Mouse (Mus musculus): Measurements from ENCODE around the gene Tmem141. TPM values are rescaled to one million over a fixed set of nuclear protein-coding genes. Genes with fewer than 3 reads are reported as not detected.

The Tmem141 gene
- total RNA-seq, 2 experiments from 2014 or later = 37.1 to 39.5 TPM

DNA sequence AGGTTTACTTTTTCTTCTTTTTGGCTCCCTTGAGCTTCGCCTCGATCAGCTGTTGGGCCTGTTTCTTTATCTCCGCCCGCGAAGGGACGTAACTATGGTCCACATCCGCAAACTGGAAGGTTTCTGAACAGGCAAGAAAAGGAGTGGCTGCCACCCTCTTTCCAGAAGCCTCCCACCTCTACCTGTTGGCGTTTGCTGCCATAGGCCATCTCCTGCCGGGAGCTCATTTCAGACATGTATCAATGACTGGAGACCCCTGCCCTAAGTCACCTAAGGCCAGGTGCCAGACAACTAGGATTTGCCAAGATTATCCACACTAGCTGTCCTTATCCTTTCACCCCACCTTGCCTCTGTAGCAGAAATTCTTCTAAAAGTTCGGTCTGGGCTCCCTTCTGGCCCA, 13.1 kb downstream of the Tmem141 start:
- no peak for DNase-seq (ENCODE audit: low spot score in 2 of 2)

DNA sequence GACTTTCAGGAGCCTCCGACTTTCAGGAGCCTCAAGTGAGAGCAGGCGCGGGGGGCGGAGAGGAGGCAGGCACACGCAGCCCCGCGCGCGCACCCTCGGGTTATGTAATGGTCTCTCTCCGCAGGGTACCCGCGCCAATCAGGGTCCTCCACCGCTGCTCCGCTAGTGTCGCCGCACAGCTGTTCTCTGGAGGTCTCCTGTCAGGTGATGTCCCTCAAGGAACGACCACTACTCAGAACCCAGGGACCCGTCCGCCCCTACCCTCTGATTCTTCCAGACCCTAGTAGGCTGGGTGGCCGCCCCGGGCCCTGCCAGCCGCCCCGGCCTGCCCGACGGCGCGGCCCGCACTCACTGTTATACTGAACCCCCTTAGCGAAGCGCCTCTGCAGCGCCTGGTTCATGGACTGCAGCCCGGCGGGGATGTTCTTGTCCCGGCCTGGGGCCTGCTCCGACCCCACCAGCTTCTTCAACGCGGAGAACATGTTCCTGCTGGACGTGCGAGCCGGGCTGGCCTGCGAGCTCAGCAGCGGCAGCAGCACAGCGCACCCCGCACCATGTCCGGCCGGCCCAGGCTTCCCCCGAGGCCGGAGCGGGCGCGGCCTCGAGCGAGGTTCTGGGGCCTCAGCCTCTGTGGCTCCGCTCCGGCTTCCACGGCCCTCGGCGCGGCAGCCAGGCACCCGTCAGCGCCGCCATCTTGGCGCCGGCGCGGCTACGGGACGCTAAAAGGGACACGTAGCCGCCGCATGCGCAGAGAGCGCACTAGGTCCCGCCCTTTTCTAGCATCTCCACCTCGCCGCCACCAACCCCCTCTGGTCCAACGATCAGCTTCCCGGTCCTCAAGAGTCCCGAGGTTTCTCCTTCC, 13.8 kb downstream of the Tmem141 start, which contains the start of gene Rabl6:
Rabl6 (minus strand) TSS at position 761 of the 862 bp plus-strand sequence.
- peak; percentile 68 to 78 for DNase-seq (ENCODE audit: low spot score in 2 of 2)

DNA sequence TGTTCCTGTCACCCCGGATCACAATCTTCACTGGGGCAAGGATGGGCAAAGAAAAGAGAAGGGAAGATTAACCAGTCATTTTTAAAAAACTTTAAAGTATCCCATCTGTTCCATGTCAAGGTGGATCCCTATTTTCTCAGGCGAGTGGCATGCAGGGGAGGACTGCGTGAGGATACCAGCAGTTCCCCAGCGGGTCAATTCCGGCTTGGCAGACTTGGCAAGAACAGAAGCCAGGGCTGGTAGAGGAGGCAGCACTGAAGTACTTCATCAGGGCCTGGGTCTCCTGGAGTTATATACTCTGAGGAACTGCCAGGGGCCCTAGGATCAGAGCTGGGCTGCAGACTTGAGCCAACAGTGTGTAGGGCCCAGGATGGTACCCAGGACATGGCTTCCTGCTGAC, 19.3 kb downstream of the Tmem141 start:
- no peak for DNase-seq (ENCODE audit: low spot score in 2 of 2)

- DNase-seq (ENCODE audit: low spot score in 2 of 2) = no peak
Measured at GRCm38 (mm10) chr2:25600037-25600436, 21.8 kb downstream of the Tmem141 start.

- DNase-seq (ENCODE audit: low spot score in 2 of 2) = no peak
Measured at GRCm38 (mm10) chr2:25598749-25599148, 23.1 kb downstream of the Tmem141 start.

DNA sequence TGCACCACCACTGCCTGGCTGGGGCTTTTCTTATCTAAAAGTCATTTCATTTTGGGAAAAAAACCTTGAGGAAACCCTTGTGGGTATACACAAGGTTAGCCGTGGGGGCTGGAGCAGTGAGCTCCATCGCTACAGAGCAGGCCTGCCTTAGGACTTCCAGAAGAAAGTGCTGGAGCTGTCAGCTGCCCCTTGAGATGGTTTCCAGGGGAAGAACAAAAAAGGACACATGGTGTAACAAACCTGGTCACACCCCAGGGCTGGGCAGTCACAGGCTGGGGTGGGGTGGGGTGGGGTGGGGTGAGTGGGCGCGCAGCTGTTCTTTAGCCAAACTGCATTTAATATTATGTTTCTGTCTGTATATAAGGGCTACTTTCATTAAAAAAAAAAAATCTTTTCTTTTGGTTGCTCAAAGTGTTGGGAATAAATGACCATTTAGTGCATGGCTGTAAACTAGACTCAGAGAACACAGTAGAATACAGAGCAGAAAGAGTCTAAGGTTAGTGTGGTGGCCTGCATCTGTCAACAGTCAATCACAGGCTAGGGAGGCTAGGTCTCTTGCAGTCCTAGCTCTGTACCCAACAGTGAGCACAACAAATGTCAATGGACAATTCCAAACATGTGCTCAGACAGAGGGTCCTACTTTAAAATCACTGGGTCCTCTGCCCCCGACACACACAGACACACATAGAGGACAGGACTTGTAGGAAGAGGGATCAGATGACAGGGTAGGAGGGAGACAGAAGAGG, 24.9 kb downstream of the Tmem141 start:
- DNase-seq (ENCODE audit: low spot score in 2 of 2) = no peak

- DNase-seq (ENCODE audit: low spot score in 2 of 2) = no peak
Measured at GRCm38 (mm10) chr2:25591863-25592262, 29.9 kb downstream of the Tmem141 start.

- DNase-seq (ENCODE audit: low spot score in 2 of 2) = no peak
Measured at GRCm38 (mm10) chr2:25588227-25588907, 33.4 kb downstream of the Tmem141 start.

- no peak for DNase-seq (ENCODE audit: low spot score in 2 of 2)
Measured at GRCm38 (mm10) chr2:25587290-25587689, 34.5 kb downstream of the Tmem141 start.

- DNase-seq (ENCODE audit: low spot score in 2 of 2) = no peak
Measured at GRCm38 (mm10) chr2:25585601-25586000, 36.2 kb downstream of the Tmem141 start.

- no peak for DNase-seq (ENCODE audit: low spot score in 2 of 2)
Measured at GRCm38 (mm10) chr2:25584856-25585255, 36.9 kb downstream of the Tmem141 start.

GRCm38 (mm10) chr2:25584152-25584551, 37.7 kb downstream of the Tmem141 start:
- DNase-seq (ENCODE audit: low spot score in 2 of 2) = no peak

DNA sequence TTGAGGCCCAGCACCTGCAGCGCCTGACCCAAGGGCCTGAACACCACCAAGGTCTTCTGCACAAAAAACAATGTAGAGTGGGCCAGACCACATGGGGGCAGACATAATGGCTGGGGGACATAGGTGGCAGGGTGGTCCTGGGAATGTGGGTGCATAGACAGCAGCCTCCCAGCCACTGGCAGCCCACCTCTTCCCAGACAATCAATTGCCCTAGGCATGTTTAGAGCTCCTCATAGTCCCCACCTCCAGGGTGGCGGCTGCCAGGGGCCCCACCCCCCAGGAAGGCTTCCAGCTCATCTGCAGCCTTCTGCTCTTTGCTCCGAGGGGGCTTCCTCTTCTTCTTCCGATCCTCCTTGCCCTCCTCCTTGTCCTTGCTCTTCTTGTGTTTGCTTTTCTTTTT, 38.2 kb downstream of the Tmem141 start:
- DNase-seq (ENCODE audit: low spot score in 2 of 2) = no peak

- no peak for DNase-seq (ENCODE audit: low spot score in 2 of 2)
Measured at GRCm38 (mm10) chr2:25583120-25583481, 38.7 kb downstream of the Tmem141 start.

DNA sequence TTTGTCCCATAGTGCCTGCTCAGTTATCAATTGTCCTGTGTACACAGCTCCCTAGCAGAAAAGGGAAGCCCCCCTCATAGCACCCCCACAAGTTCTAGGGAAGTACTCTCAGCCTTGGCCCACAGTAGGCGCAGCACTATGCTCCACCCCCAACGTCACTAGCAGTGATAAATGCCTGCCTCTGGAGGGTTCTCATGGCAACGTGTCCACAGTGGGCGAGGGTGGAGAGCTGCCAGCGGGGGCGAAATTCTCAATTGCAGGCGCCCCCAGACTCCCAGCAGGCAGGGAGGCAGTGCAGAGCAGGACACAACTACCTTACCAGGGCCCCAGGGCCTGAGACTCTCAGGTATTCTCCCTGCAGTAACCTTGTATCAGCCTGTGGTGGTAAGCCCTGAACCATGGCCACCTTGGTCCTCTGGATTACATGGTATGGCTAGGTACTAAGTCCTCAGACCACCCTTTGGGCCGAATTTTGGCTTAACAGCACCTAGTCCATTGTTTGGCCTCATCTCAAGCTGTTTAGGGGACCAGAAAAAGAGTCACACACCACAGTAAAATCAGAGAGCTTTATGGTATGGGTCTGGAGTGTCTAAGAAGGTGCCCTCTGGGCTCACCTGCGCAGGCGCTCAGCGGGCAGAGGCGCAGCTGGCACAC, 39.2 kb downstream of the Tmem141 start:
- DNase-seq (ENCODE audit: low spot score in 2 of 2) = no peak

GRCm38 (mm10) chr2:25581901-25582301, 39.9 kb downstream of the Tmem141 start:
- DNase-seq (ENCODE audit: low spot score in 2 of 2) = no peak

GRCm38 (mm10) chr2:25581294-25581864, 40.4 kb downstream of the Tmem141 start, which contains the start of gene Ajm1:
Ajm1 (minus strand) TSS chr2:25581757.
- no peak for DNase-seq (ENCODE audit: low spot score in 2 of 2)

DNA sequence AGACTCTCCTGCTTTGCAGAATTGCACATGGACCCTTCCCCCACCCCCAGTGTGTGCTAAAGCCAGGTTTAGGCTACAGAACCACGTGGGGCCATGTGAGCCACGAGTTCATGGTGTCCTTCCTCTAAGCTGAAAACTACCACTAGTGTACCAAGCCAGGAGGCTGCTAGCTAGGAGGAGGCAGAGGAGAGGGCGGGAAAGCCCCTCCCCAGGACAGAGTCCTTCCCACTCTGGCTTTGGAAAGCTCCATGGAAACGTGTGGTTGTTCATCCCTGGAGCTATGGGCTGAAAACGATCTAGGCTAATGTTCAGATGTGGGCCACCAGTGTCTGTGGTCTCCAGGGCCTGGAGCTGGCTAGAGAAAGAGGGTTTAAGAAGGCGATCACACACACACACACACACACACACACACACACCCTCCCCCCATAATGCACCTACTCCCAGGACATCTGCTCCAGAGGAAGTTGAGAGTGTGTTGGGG, 41.1 kb downstream of the Tmem141 start:
- no peak for DNase-seq (ENCODE audit: low spot score in 2 of 2)

DNA sequence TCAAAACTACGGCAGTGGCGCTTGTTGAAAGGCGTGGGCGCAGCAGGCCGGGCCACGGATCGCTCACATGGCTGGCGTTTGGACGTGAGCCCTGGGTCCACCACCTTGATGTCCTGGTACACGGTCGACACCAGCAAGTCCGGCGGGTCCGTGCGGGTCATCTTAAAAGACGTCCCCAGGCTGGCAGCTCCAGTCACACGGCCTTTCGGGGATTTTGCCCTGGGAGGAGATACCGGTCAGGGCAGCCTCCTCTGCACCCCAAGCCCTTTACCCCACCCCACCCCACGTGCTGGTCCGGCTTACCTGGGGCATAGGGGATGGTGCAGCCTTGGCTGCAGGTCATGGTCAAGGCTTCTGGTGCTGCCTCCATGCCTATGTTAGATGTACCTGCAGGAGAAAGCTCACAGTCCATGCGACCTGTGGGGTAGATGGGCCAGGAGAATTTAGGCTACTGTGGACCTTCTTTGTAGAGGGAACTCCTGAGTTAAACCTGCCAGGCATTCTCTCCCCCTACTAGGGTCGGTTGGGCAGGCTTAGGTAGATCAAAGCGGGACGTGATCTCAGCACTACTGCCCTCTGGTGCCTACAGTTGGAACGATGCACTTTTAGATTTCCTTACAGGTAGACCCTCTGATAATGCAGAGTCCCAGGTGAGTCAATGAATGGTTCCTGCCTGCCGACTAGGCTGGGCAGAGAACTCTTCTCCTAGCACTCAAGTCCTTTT, 41.9 kb downstream of the Tmem141 start:
- no peak for DNase-seq (ENCODE audit: low spot score in 2 of 2)

Data from adrenal gland, postnatal 4 days (tissue).